Mouse (Mus musculus) ES-Bruce4 (cell line): ENCODE measurements around the gene Mark4.

Source experiments
- CTCF ChIP-seq: IDR thresholded peaks from one replicate; pipeline ENCODE4 v1.8.1; 2011; ENCODE audit warnings: low read depth, low read length
- EP300 ChIP-seq: IDR thresholded peaks from 2 replicates; pipeline ENCODE4 v1.6.1; 2011; ENCODE audit warnings: low read depth, low read length; ENCODE audit not compliant: insufficient read depth
- POLR2A ChIP-seq: IDR thresholded peaks from one replicate; pipeline ENCODE4 v1.8.1; 2011; ENCODE audit warnings: low read length; ENCODE audit not compliant: insufficient read depth

DNA sequence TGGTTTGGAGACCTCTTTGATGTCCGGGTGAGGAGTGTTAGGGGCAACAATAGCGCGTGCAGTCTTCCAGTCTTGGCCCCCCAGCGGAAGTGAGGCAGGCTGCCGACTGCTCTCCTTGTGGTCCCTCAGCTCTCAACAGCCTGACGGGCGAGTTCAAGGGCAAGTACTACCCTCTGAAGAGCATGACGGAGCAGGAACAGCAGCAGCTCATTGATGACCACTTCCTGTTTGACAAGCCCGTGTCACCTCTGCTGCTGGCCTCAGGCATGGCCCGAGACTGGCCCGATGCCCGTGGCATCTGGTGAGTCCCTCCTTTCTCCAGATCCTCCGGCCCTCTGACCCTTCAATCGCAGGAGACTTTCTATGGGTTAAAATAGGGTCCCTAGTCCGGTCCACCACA lies 42.0 kb downstream of the Mark4 start:
- TF ChIP-seq CTCF (no peak), EP300 (no peak), POLR2A (no peak)
